Mouse (Mus musculus) thymus, adult 2 months (tissue): ENCODE results near the gene Hamp.

Experiments used
- CTCF ChIP-seq: fragments of 200-500 bp; IDR thresholded peaks from 2 replicates; pipeline ENCODE4 v1.5.1; 2012; ENCODE audit warnings: mild to moderate bottlenecking, control low read depth, low read length, moderate library complexity, borderline replicate concordance; ENCODE audit not compliant: control insufficient read depth, poor library complexity, insufficient read depth; ENCODE audit errors: extremely low read depth
- POLR2A ChIP-seq: fragments of 200-500 bp; IDR thresholded peaks from 2 replicates; pipeline ENCODE4 v1.6.1; 2012; ENCODE audit warnings: mild to moderate bottlenecking, low read length, control low read depth, moderate library complexity; ENCODE audit not compliant: control insufficient read depth, poor library complexity, insufficient read depth; ENCODE audit errors: extremely low read depth

DNA sequence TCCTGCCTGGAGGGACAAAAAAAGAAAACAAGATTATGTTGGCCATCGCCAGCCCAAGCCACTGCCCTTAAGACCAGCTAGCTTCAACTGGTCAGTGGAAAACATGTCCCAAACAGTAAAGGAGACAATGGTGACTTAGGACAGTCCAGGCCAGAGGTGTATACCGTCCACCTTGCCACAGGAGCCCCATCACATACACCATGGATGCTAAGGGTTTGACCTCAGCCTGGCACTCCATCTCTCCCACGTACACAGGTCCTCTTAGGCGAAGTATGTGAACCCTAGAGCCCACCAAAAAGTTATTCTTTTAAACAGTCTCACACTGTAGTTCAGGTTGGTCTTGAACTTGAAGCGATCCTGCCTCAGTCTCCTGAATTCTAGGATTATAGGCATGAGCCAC lies 19.0 kb upstream of the Hamp start:
- TF ChIP-seq POLR2A = no peak
- no peak for TF ChIP-seq CTCF
